Mouse (Mus musculus) liver, embryonic 14.5 days (tissue): ENCODE measurements around the gene Fars2.

Experiments used
- CTCF ChIP-seq: IDR thresholded peaks from 2 replicates; pipeline ENCODE4 v1.5.1; 2016; ENCODE audit warnings: antibody characterized with exemption, low read depth, control low read depth
- EP300 ChIP-seq: IDR thresholded peaks from 2 replicates; pipeline ENCODE4 v1.6.1; 2016; ENCODE audit warnings: antibody characterized with exemption, low read depth

DNA sequence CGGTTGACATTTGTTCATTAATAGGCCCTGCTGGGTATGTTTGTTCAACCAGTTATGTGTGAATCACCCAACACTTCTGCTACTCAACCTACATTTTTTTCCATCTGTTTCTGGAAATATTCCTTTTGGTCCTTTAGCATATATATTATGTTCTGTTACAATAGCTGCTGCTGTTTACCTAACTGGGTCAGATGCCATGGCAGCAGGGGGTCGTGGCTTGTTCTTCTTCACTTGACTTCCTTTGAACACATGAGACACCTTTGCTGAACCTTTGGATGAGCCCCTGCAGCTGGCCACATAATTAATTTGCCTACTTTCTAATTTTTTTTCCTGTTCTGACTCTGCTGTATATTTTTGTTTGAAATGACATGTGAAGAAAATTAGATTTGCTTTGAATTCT lies 475.1 kb downstream of the Fars2 start:
- TF ChIP-seq CTCF (no peak), EP300 (no peak)
